Mouse (Mus musculus): Measurements from ENCODE around the gene Vmn1r10. TPM values are rescaled to one million over a fixed set of nuclear protein-coding genes. Genes with fewer than 3 reads are reported as not detected.

The Vmn1r10 gene
- polyA plus RNA-seq (2012; rRNA removed), result not detected in 2 replicates

DNA sequence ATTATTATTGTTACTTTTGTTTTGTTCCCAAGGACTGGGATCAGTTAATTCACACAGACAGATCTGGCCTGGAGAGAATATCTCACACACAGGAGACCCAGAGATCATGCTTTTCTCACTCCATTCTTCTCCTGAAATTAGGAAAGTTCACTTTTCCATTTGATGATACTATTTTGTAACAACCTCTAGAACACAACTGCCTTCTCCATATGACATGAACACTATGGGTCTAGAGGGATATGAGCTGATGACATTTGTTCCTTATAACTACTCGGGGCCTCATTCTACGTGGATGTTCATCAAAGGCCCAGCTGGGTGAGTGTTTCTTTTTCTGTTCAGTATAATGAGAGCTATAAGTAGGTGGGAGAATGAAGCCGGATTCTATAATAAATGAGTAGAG is at the start of gene Vmn1r10:
TSS of gene Vmn1r10 (plus strand) at position 301 of the 400 bp plus-strand sequence.

DNA sequence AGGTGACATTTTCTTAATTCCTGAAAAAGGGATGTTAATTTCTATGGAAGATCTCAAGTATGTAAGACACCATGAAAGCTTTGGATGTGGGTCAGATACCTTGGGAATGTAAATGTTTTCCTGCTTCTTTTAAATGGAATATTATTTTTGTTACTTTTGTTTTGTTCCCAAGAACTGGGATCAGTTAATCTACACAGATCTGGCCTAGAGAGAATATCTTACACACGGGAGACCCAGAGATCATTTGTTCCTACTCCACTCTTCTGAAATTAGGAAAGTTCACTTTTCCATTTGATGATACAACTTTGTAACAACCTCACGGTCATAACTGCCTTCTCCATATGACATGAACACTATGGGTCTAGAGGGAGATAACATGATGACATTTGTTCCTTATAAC is 42.8 kb upstream of the Vmn1r10 start, which contains the start of gene Vmn1r9:
TSS of gene Vmn1r9 (plus strand) at position 301 of the 400 bp plus-strand sequence.

DNA sequence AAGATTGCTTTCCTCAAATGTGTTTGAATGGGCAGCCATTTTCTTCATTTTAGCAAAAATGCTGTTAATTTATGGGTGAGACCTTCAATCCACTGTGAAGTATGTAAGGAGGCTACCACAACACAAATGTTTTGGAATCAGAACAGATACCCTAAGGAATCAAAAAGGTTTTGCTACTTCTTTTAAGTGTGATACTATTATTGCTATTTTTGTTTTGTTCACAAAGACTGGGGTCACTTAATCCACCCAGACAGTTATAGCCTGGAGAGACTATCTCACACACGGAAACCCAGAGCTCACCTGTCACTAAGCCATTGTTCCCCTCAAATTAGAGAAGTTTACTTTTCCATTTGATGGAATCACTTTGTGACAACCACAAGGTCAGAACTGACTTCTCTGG is 23.9 kb downstream of the Vmn1r10 start, which contains the start of gene Vmn1r11:
TSS of gene Vmn1r11 (plus strand) at position 301 of the 400 bp plus-strand sequence.

DNA sequence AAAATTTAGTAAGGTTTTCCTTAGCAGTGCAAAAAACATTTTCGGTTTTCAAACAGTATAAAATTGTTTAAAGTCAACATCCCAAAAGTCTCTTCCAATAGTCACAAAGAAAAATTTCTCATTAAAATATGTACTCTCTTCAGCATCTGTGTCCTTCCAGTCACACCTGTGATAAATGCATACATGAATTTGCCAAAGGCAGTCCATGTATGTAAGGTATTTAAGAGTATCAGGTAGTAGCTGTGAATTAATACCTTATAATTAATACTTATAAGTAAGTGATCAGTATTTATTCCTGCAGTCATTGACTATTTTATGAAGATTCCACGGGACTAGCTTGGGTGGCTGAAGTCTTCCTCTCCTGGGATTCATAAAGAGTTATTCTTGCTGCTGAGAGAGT is 47.4 kb downstream of the Vmn1r10 start, which contains the start of gene Vmn1r12:
TSS of gene Vmn1r12 (plus strand) at position 301 of the 400 bp plus-strand sequence.

Other genes starting within 250 kb of the Vmn1r10 start
- 48.3 and 50.6 TPM in 2 replicates for gene Nt5c3, start 185.5 kb upstream of the Vmn1r10 start, polyA plus RNA-seq (2012; rRNA removed)
- 0.36 and 0.43 TPM in 2 replicates for gene Vmn1r4, start 185.4 kb upstream of the Vmn1r10 start, polyA plus RNA-seq (2012; rRNA removed)
- gene Vmn1r5, start 139.2 kb upstream of the Vmn1r10 start, polyA plus RNA-seq (2012; rRNA removed), result not detected in 2 replicates
- gene Vmn1r6, start 112.2 kb upstream of the Vmn1r10 start, polyA plus RNA-seq (2012; rRNA removed), result not detected in 2 replicates
- not detected in 2 replicates for gene Vmn1r7, start 84.1 kb upstream of the Vmn1r10 start, polyA plus RNA-seq (2012; rRNA removed)
- gene Vmn1r8, start 77.2 kb upstream of the Vmn1r10 start, polyA plus RNA-seq (2012; rRNA removed), result not detected in 2 replicates
- not detected in 2 replicates for gene Vmn1r9, start 42.7 kb upstream of the Vmn1r10 start, polyA plus RNA-seq (2012; rRNA removed)
- not detected in 2 replicates for gene Vmn1r11, start 24.0 kb downstream of the Vmn1r10 start, polyA plus RNA-seq (2012; rRNA removed)
- gene Vmn1r12, start 47.5 kb downstream of the Vmn1r10 start, polyA plus RNA-seq (2012; rRNA removed), result not detected in 2 replicates
- gene Vmn1r13, start 93.8 kb downstream of the Vmn1r10 start, polyA plus RNA-seq (2012; rRNA removed), result not detected in 2 replicates
- not detected in 2 replicates for gene Vmn1r14, start 122.2 kb downstream of the Vmn1r10 start, polyA plus RNA-seq (2012; rRNA removed)
- gene Vmn1r15, start 148.5 kb downstream of the Vmn1r10 start, polyA plus RNA-seq (2012; rRNA removed), result not detected in 2 replicates
- not detected in 2 replicates for gene Vmn1r16, start 220.0 kb downstream of the Vmn1r10 start, polyA plus RNA-seq (2012; rRNA removed)